Mouse (Mus musculus) embryo, embryonic 11.5 days (tissue): Measurements from ENCODE around the gene Gars.

Experiments
- DNase-seq: peaks from one replicate; pipeline ENCODE4 v3.0.0-alpha.2; 2012; ENCODE audit warnings: low read depth, low spot score

The Gars gene

GRCm38 (mm10) chr6:55093431-55094146, 55.8 kb downstream of the Gars start:
- DNase-seq: no peak

- no peak for DNase-seq
Observed at GRCm38 (mm10) chr6:55098030-55098429, 60.2 kb downstream of the Gars start.

GRCm38 (mm10) chr6:55098603-55099002, 60.8 kb downstream of the Gars start:
- no peak for DNase-seq

- peak; percentile 55 for DNase-seq
Observed at GRCm38 (mm10) chr6:55108358-55108757, 70.6 kb downstream of the Gars start.

- DNase-seq: no peak
Observed at GRCm38 (mm10) chr6:55117325-55118109, 79.7 kb downstream of the Gars start.

GRCm38 (mm10) chr6:55123056-55123455, 85.2 kb downstream of the Gars start:
- DNase-seq: no peak

- no peak for DNase-seq
Observed at GRCm38 (mm10) chr6:55126576-55126975, 88.8 kb downstream of the Gars start.

GRCm38 (mm10) chr6:55128391-55128790, 90.6 kb downstream of the Gars start:
- no peak for DNase-seq
